Mouse (Mus musculus): ENCODE measurements at regions not wholly inside any gene's neighbourhood (a gene's known extent, or its start where the extent isn't known, plus 50 kb on each side); places are given as distances from the start of the nearest gene placed in this dataset.

DNA sequence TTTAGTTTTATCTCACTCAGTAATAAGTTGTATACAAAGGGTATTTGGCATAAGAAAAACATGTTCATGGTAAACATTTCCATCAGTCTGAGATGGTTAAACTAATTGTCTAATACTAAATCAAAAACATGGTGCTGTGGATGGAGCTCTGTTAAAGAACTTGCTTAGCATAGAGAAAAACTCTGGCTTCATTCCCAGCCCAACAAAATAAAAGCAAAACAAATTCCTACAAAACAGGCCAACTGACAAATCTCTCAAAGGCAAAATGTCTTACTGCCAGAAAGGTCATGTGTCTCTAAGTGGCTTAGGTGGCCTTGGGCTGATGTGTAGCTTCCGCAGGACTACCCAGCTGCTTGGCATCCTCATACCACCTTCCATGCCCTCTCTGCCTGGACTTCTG, 505.4 kb upstream of the Fbxo33 start:
- no peaks in the 10 kb centered on the region for H3K9me3 ChIP-seq (replicated peaks)
- 78% methylated on average over 1 of the region's 1 CpGs for WGBS
- H3K27me3 ChIP-seq (ENCODE audit: low read depth, poor library complexity, severe bottlenecking): no peaks in the 10 kb centered on the region
- no peak for DNase-seq (ENCODE audit: low spot score)
- H3K27ac ChIP-seq (replicated peaks): no peak overlapping the region
- H3K4me1 ChIP-seq: no peaks in the 10 kb centered on the region
- H3K36me3 ChIP-seq: no peaks in the 10 kb centered on the region
- H3K4me3 ChIP-seq: no peak overlapping the region

DNA sequence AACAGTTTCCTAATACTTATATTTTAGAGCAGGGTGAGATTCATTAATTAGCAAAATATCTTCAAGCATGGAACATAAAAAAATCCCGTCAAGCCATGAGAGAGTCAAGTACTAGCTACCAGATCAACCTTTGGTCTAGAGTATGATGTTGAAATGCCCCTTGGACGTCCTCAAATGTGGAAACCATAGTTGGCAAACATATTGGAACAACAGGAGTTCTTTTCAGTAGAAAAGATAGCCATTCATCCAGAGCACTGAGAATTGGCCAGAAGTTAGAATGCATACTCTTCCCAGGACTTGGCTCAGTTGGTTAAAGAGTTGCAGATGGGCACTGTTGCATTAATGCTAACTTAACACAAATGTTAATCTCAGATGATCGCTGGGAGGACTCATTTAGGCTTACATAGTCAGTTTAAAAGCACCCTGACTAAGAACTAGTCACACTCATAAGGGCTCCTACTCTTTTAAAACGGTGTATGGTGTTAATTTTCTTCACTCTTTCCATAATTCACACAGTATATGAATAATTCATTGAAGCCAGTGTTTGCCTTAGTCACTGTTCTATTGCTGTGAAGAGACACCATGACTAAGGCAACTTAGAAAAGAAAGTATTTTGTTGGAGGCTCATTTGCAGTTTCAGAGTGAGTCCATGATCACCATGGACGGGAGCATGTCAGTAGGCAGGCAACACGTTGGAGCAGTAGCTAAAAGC, 503.1 kb upstream of the Fbxo33 start:
- no peaks in the 10 kb centered on the region for H3K9me3 ChIP-seq (replicated peaks)
- H3K36me3 ChIP-seq: no peaks in the 10 kb centered on the region
- no peaks in the 10 kb centered on the region for H3K4me1 ChIP-seq
- no peaks in the 10 kb centered on the region for H3K27me3 ChIP-seq (ENCODE audit: low read depth, poor library complexity, severe bottlenecking)
- no peak overlapping the region for H3K4me3 ChIP-seq
- DNase-seq (ENCODE audit: low spot score): no peak
- H3K27ac ChIP-seq (replicated peaks): no peak overlapping the region
- 83% methylated on average over 6 of the region's 6 CpGs for WGBS

DNA sequence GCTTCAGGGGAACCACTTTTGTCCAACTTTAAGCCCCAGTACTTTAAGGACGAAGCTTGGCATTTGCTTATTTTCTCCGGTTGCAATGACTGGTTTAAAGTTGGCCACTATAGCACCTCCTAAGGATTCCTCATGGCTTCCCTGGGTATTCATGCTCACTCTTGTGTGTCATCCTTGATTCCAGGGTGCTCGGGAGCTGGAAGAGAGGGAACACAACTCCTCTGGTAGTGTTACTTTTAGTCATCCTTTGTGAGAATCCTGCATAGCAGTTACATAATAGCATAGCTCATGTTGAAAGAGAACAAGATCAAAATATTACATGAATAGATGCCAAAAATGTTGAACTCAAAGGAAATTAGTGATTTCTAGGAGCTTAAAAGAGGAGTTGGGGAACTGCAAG, 493.7 kb upstream of the Fbxo33 start:
- DNase-seq (ENCODE audit: low spot score): no peak
- H3K27me3 ChIP-seq (ENCODE audit: low read depth, poor library complexity, severe bottlenecking): no peaks in the 10 kb centered on the region
- H3K4me1 ChIP-seq: no peaks in the 10 kb centered on the region
- H3K4me3 ChIP-seq: no peak overlapping the region
- H3K36me3 ChIP-seq: no peaks in the 10 kb centered on the region
- WGBS: 58% methylated on average over 3 of the region's 3 CpGs
- no peaks in the 10 kb centered on the region for H3K9me3 ChIP-seq (replicated peaks)
- H3K27ac ChIP-seq (replicated peaks): no peak overlapping the region

DNA sequence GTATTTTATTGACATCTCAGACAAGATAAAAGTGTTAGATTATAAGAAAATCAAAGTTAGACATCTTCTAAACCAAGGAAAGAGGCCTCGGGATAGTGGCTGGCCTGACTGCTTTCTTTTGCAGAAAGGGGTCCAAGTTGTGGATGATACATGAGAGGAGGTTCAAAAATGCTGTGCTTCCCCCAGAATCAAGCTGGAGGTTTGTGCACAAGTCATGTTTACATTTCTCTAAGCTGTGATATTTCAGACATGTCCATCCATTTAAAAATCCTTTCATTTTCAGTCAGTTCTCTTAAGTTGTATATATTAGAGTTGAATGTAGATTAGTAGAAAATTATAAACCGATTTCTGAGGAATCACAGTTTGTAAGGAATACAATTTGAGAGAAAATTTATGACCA, 463.7 kb upstream of the Fbxo33 start:
- 86% methylated on average over 2 of the region's 2 CpGs for WGBS
- H3K9me3 ChIP-seq (replicated peaks): peaks cover 3% of the 10 kb centered on the region; the same call in 1 of the 2 replicates
- no peak overlapping the region for H3K4me3 ChIP-seq
- H3K27ac ChIP-seq (replicated peaks): no peak overlapping the region
- H3K27me3 ChIP-seq (ENCODE audit: low read depth, poor library complexity, severe bottlenecking): no peaks in the 10 kb centered on the region
- DNase-seq (ENCODE audit: low spot score): no peak
- H3K4me1 ChIP-seq: no peaks in the 10 kb centered on the region
- no peaks in the 10 kb centered on the region for H3K36me3 ChIP-seq

DNA sequence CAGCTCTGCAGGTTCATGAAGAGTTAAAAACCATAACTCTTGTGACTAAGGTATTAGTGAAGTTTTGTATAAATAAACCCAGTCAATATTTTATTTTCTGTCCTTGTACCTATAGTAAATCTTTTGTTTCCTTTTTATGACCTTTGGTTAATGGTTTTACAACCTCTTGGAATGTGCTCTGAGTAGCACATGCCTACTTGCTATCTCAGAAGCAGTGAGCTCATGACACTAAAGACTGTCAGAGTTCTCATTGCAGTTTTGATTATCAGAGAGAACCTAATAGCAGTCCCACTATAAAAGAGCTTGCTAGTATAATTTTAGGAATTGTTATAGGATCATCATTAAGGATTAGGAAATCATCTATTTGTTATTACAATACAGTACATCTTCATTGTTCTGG, 443.6 kb upstream of the Fbxo33 start:
- Histone ChIP-seq H3K27ac (replicated peaks) (no peak overlapping the region), H3K4me3 (no peak overlapping the region), H3K36me3 (no peaks in the 10 kb centered on the region), H3K9me3 (replicated peaks) (no peaks in the 10 kb centered on the region), H3K27me3 (ENCODE audit: low read depth, poor library complexity, severe bottlenecking) (no peaks in the 10 kb centered on the region), H3K4me1 (no peaks in the 10 kb centered on the region)
- DNase-seq (ENCODE audit: low spot score): no peak

DNA sequence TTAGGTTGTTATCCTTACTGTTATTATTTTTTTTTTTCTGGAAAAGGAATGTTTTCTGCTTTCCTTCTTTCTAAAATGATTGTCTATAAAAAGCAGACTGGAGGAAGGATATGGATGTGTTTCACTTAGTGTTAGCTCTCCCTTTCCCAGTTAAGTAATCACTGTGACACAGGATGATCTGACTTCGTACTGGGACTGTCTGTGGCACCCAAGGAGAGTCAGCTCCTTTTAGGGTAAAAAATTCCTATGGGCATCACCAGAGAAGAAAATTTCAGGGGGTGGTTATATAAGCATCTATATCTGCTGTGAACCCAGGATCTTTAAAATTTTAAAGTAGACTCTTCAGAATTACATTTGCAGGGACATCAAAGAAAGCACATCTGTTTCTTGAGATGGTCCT, 411.2 kb upstream of the Fbxo33 start:
- Histone ChIP-seq H3K9me3 (replicated peaks) (no peaks in the 10 kb centered on the region), H3K36me3 (no peaks in the 10 kb centered on the region), H3K4me1 (no peaks in the 10 kb centered on the region), H3K27ac (replicated peaks) (no peak overlapping the region), H3K4me3 (no peak overlapping the region), H3K27me3 (ENCODE audit: low read depth, poor library complexity, severe bottlenecking) (no peaks in the 10 kb centered on the region)
- WGBS: 79% methylated on average over 1 of the region's 1 CpGs
- DNase-seq (ENCODE audit: low spot score): no peak

DNA sequence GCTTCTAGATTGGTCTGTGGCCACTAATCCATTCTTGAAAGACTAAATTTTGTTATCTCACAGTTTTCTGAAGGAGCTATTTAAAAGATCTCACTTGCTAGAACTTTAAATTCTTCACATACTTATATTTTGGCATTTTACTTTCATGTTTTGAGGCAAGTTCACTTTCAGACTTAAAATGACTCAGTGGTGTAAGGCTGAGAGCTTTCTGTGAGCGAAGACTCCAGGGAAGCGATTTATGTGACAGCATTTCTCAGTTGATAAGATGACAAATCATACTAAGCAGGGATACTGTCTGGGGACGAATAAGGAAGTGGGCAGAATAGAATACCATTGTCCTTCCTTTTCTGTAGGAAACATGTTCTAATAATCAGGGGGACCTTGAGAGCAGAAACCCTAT, 403.6 kb upstream of the Fbxo33 start:
- DNase-seq (ENCODE audit: low spot score): no peak
- H3K9me3 ChIP-seq (replicated peaks): no peaks in the 10 kb centered on the region
- no peaks in the 10 kb centered on the region for H3K36me3 ChIP-seq
- H3K4me1 ChIP-seq: no peaks in the 10 kb centered on the region
- no peak overlapping the region for H3K4me3 ChIP-seq
- 88% methylated on average over 3 of the region's 3 CpGs for WGBS
- H3K27ac ChIP-seq (replicated peaks): no peak overlapping the region
- no peaks in the 10 kb centered on the region for H3K27me3 ChIP-seq (ENCODE audit: low read depth, poor library complexity, severe bottlenecking)

DNA sequence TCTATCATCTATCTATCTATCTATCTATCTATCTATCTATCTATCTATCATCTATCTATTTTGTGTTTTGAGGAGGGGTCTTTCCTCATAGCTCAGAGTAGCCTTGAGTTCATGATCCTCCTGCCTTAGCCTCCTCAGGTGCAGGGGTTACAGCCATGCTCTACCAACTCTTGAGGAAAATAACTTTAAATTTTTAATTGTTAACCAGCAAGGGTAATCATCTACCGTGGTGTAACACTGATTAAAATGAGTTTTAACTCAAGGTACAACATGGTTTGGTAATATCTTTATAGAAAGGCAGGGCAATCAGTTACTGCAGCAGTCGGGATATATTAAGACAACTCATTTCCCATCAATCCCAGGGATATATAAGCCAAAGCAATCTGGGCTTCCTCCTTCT, 401.6 kb upstream of the Fbxo33 start:
- Histone ChIP-seq H3K4me3 (no peak overlapping the region), H3K9me3 (replicated peaks) (no peaks in the 10 kb centered on the region), H3K27me3 (ENCODE audit: low read depth, poor library complexity, severe bottlenecking) (no peaks in the 10 kb centered on the region), H3K27ac (replicated peaks) (no peak overlapping the region), H3K36me3 (no peaks in the 10 kb centered on the region), H3K4me1 (no peaks in the 10 kb centered on the region)
- 90% methylated on average over 2 of the region's 2 CpGs for WGBS
- DNase-seq (ENCODE audit: low spot score): no peak

DNA sequence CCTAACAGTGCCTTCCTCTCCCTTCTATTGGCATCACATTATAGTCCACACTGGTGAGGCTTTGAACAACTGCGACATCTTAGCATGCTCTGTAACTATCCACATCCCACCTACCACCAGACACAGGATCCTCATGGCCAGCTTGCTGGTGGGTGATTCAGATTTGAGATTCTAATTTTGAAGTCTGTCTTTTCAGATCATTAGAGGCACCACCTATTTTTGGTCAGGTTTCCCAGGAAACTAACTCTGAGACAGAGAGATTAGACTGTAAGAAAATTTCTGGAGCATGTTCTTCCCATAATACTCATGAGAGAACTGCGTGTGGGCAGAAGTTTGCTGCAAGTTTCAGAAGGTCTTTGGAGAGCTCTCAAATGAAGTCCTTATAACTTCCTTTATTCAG, 400.8 kb upstream of the Fbxo33 start:
- 90% methylated on average over 2 of the region's 2 CpGs for WGBS
- no peaks in the 10 kb centered on the region for H3K36me3 ChIP-seq
- no peaks in the 10 kb centered on the region for H3K4me1 ChIP-seq
- H3K4me3 ChIP-seq: no peak overlapping the region
- no peaks in the 10 kb centered on the region for H3K27me3 ChIP-seq (ENCODE audit: low read depth, poor library complexity, severe bottlenecking)
- H3K27ac ChIP-seq (replicated peaks): no peak overlapping the region
- no peak for DNase-seq (ENCODE audit: low spot score)
- H3K9me3 ChIP-seq (replicated peaks): no peaks in the 10 kb centered on the region

DNA sequence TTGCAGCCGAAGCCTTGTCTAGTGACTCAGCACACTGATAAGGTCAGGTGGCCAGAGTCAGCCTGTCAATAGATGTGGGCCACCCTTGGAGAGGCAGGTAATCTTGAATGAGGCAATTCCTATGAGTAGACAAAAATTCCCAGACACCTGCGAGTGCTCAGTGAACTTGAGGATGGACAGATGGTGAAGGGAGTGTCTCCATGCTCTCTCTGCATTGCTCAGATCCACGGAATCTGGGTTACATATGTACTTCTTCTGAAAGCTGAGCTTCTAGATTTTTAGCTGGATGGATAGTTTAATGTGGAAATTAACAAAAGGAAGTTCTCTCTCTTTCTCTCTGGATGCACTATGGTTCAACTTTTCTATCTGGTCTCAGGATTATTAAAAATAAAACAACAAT, 396.6 kb upstream of the Fbxo33 start:
- DNase-seq (ENCODE audit: low spot score): no peak
- H3K4me1 ChIP-seq: no peaks in the 10 kb centered on the region
- no peaks in the 10 kb centered on the region for H3K27me3 ChIP-seq (ENCODE audit: low read depth, poor library complexity, severe bottlenecking)
- no peaks in the 10 kb centered on the region for H3K9me3 ChIP-seq (replicated peaks)
- no peaks in the 10 kb centered on the region for H3K36me3 ChIP-seq
- WGBS: 82% methylated on average over 3 of the region's 3 CpGs
- no peak overlapping the region for H3K4me3 ChIP-seq
- H3K27ac ChIP-seq (replicated peaks): no peak overlapping the region

DNA sequence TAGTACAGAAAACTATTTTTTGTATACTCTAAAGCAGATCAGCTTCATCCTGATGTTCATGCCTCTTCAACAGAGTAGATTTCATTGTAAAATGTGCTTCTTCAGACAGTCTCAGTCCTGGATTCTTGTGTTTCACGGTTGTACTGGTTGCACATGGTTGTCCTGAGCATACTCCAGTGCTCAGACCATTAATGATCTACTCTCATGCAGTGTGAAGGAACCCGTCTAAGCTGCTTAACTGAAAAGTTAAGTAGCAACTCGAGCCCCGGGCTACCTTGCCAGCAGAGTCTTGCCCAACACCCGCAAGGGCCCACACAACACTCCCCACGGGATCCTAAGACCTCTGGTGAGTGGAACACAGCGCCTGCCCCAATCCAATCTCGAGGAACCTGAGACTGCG, 380.3 kb upstream of the Fbxo33 start:
- Histone ChIP-seq H3K27me3 (ENCODE audit: low read depth, poor library complexity, severe bottlenecking) (no peaks in the 10 kb centered on the region), H3K27ac (replicated peaks) (no peak overlapping the region), H3K9me3 (replicated peaks) (no peaks in the 10 kb centered on the region), H3K4me1 (no peaks in the 10 kb centered on the region), H3K4me3 (no peak overlapping the region), H3K36me3 (no peaks in the 10 kb centered on the region)
- 91% methylated on average over 9 of the region's 9 CpGs for WGBS
- no peak for DNase-seq (ENCODE audit: low spot score)

DNA sequence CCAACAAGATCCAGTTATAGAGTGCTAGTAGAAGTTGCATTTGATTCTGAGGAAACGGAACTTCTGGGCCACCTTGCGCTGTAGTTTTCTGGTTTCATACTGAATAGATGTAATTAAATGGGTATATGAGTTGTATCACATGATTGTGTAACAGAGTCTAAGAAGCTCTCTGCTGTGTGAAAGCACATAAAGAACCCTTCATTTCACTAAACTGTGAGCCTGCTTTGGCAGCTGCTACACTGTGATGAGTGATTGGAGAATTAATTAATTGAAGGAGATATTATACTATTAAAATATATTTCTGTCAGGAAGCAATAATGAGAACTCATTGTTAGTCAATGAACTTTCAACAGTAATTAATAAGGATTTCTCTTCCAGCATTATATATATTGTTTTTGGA, 369.8 kb upstream of the Fbxo33 start:
- Histone ChIP-seq H3K9me3 (replicated peaks) (no peaks in the 10 kb centered on the region; the same call in 1 of the 2 replicates), H3K27me3 (ENCODE audit: low read depth, poor library complexity, severe bottlenecking) (no peaks in the 10 kb centered on the region), H3K4me1 (no peaks in the 10 kb centered on the region), H3K4me3 (no peak overlapping the region), H3K27ac (replicated peaks) (no peak overlapping the region), H3K36me3 (no peaks in the 10 kb centered on the region)
- no peak for DNase-seq (ENCODE audit: low spot score)
- 100% methylated on average over 2 of the region's 2 CpGs for WGBS

DNA sequence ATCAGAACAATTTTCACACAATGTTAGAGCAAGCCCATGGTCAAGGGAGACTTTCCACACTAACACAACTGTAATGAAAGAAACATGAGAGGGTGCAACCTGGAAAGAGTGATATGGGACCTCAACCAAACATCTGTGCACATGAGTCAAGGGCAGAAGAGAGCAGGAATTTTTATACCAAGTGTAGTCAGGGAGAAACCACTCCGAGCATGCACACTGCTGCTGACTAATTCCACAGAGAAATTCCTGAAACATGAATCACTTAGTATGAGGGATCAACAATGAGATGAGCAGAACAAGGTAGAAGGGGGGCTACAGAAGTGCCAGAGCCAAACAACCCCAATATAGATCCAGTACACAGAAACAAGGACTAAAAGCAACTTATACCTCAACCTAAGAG, 363.1 kb upstream of the Fbxo33 start:
- DNase-seq (ENCODE audit: low spot score): no peak
- Histone ChIP-seq H3K9me3 (replicated peaks) (no peaks in the 10 kb centered on the region), H3K36me3 (no peaks in the 10 kb centered on the region), H3K27me3 (ENCODE audit: low read depth, poor library complexity, severe bottlenecking) (no peaks in the 10 kb centered on the region), H3K4me3 (no peak overlapping the region), H3K4me1 (no peaks in the 10 kb centered on the region), H3K27ac (replicated peaks) (no peak overlapping the region)
- 88% methylated on average over 1 of the region's 1 CpGs for WGBS

DNA sequence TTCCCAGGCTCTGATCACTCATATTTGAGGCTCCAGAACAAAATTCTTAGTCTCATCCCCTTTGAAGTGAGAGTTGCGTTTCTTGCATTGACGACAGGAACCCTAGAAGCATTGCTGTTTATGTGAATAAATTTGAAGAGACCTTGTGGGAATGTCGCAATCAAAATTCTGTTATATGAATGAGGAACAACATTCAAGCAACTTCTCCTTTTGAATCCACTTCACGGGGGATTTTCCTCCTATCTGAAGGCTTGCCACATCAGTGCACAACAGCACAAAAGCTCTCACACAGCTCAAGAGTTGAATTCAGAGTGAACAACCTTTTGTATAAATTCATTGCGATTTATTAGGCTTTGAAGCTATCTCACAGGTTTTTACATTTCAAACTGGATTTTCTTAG, 360.2 kb upstream of the Fbxo33 start:
- no peak overlapping the region for H3K4me3 ChIP-seq
- H3K27ac ChIP-seq (replicated peaks): no peak overlapping the region
- no peaks in the 10 kb centered on the region for H3K9me3 ChIP-seq (replicated peaks)
- no peaks in the 10 kb centered on the region for H3K27me3 ChIP-seq (ENCODE audit: low read depth, poor library complexity, severe bottlenecking)
- H3K4me1 ChIP-seq: no peaks in the 10 kb centered on the region
- DNase-seq (ENCODE audit: low spot score): no peak
- no peaks in the 10 kb centered on the region for H3K36me3 ChIP-seq
- 78% methylated on average over 5 of the region's 5 CpGs for WGBS
